Comparison of ENCODE assay signal across 8 mouse cellular contexts in genomic region chr16:8830431-8831211, GRCm38 (mm10). TPM values are rescaled to one million over a fixed set of nuclear protein-coding genes. Genes with fewer than 3 reads are reported as not detected.
DNase-seq lines count a peak whose midpoint lies in the region; ATAC-seq lines count a peak whose summit lies in the region.

No protein-coding gene starts in this region.

- peak; percentile 80 for DNase-seq in adipocyte (ENCODE audit: low spot score)
- peak; percentile 62 for DNase-seq in embryo, embryonic 10 days (ENCODE audit: low spot score)
- DNase-seq in gastrocnemius, postnatal 14 days = peak; percentile 81
- DNase-seq in left cerebral cortex, postnatal 25 days (ENCODE audit: low spot score in 2 of 2) = peak; percentile 56 to 59
- DNase-seq in right cerebral cortex, postnatal 14 days = peak; percentile 57
- peak; percentile 70 for DNase-seq in urinary bladder, postnatal 25 days (ENCODE audit: low spot score)

- peak; percentile 35 for ATAC-seq in inflammation-experienced regulatory T-cells, adult 6 months
- ATAC-seq in megakaryocyte-erythroid progenitor cell, adult 5-6 weeks (replicated peaks; ENCODE audit: low FRiP score, low TSS enrichment, poor library complexity, severe bottlenecking) = peak; percentile 53

- intact Hi-C loops in gastrocnemius, postnatal 14 days (cut with DNase I; ENCODE audit: low total_unique reads) = no loop called here
- intact Hi-C loops in left cerebral cortex, postnatal 25 days (cut with DNase I) = loop anchor here (2.0 to 10.0 kb wide), 2 partner anchors 62 to 146 kb away; partner anchors contain the start of gene Gm5767

RNA-seq across cellular contexts. Expression of gene 1810013L24Rik, which starts 0.7 kb away (rescaled TPM):
- total RNA-seq in gastrocnemius, postnatal 14 days (2021) = 10 to 100 TPM; 55.2 to 60.6 TPM
- 10 to 100 TPM; 17.9 to 21.0 (median 20.3) TPM for polyA plus RNA-seq in inflammation-experienced regulatory T-cells, adult 6 months (2017; shearing (Covaris generic))
- total RNA-seq in left cerebral cortex, postnatal 25 days (2021) = 100 to 1,000 TPM; 107 to 109 TPM
- 45.2 and 52.0 TPM in 2 replicates for total RNA-seq in megakaryocyte-erythroid progenitor cell, adult 5-6 weeks (2014; fragmentation: Nextera tagmentation)
- total RNA-seq in megakaryocyte-erythroid progenitor cell, adult 5-6 weeks (2017) = 45.7 and 54.5 TPM in 2 replicates

RNA-seq across cellular contexts. Expression of gene Usp7, which starts 38.5 kb away (rescaled TPM):
- total RNA-seq in gastrocnemius, postnatal 14 days (2021) = 10 to 100 TPM; 46.4 to 48.9 TPM
- 10 to 100 TPM; 27.3 to 48.2 (median 47.7) TPM for polyA plus RNA-seq in inflammation-experienced regulatory T-cells, adult 6 months (2017; shearing (Covaris generic))
- 100 to 1,000 TPM; 155 to 160 TPM for total RNA-seq in left cerebral cortex, postnatal 25 days (2021)
- 196 and 235 TPM in 2 replicates for total RNA-seq in megakaryocyte-erythroid progenitor cell, adult 5-6 weeks (2014; fragmentation: Nextera tagmentation)
- 202 and 222 TPM in 2 replicates for total RNA-seq in megakaryocyte-erythroid progenitor cell, adult 5-6 weeks (2017)

Comparison
In these comparisons a context has a peak if more than half of its experiments do, and no peak if none do; other contexts are left out.
1. Peak in every context shown above with its lines: DNase-seq and ATAC-seq.